Mouse (Mus musculus) gastrocnemius, postnatal 14 days (tissue): Measurements from ENCODE around the gene Mtmr3. TPM values are rescaled to one million over a fixed set of nuclear protein-coding genes. Genes with fewer than 3 reads are reported as not detected.

Source experiments
- DNase-seq: peaks from one replicate; pipeline ENCODE4 v3.0.0; 2021; ENCODE audit warnings: mixed read lengths
- intact Hi-C: fragments of 180-260 bp; cut with DNase I; formaldehyde crosslinking; loops from one replicate; pipeline ENCODE4 v1.15.1; 2025; ENCODE audit warnings: low total_unique reads
- total RNA-seq, 2 experiments: library from RNA; stranded (reverse); gene quantifications; 2 replicates each; pipeline ENCODE4 v1.2.3; 2021

Gene Mtmr3
- total RNA-seq, 2 experiments from 2014 or later, result 35.3 to 36.5 TPM

DNA sequence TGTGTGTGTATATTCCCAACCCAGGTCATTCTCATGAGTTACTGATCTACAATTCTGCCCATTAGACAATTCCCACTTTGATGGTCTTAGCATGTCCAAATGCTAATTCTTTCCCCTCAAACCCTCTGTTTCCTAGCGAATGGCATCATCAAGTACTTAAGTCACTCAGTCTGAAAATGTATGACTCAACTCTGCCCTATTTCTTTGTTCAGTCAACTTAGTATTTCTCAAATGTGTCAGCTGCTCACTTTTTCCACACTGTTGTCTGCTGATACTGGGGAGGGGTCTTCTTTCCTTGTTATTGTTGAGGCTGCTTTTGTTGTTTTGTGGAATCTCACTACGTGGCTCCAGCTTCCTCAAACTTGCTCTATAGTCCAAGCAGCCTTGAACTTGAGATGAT, 156.5 kb downstream of the Mtmr3 start:
- DNase-seq, result no peak

DNA sequence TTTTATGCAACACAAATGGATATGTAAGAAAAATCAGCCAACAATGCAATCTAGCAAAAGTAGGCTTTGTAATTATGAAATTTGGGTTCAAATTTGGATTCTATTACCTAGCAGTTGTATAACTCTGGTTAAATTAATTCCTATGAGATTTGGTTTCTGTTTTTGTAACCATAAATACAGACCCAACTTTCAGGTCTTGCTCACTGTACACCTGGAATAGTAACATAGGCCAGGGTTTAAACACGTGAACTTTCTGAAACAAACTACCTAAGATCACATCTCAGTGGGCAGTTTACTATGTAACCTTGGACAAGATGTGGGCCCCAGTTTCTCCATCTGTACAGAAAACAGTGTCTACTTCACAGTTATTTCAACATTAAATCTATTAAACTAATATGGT, 157.3 kb downstream of the Mtmr3 start:
- intact Hi-C loops, result no loop called here
- DNase-seq, result no peak

More for the DNA sequence above, 156.5 kb downstream of the Mtmr3 start:
- intact Hi-C loops, result no loop called here

DNA sequence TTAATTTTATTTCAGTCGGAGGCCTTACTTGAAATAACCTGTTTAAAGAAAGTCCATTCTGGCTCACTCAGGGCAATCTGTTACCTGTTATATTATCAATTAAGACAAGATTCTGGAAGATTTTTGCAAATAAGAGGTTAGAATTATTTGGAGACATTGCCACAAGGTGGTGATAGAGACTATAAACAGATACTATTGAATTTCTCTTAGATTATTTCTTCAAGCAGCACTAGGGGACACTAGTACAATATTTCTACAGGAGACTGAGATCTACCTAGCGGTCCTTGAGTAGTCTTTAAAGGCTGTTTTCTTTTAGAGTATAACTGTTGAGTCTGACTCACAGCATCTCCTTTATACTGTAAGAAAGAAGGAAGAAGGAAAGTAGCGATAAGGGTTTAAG, 158.0 kb downstream of the Mtmr3 start:
- DNase-seq, result no peak
- intact Hi-C loops, result no loop called here

DNA sequence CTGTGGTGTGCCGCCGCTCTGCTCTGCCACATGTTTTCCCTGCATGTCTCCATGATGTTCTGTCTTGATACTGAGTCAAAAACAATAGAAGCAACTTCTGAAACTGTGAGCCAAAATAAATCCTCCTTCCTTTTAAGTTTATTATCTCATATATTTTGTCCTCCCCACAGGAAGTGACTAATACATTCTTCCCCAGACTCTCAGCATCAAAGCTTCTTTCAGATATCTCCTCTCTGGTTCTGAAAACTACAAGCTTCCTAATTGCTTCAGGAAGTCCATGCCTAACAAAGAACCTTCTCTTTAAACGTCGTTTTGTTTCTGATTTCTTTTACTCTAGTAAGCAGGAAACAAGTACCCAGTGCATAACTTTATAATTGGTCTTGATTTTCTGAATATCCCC, 160.2 kb downstream of the Mtmr3 start:
- intact Hi-C loops, result no loop called here

More for the DNA sequence above, 160.2 kb downstream of the Mtmr3 start:
- DNase-seq, result no peak

Other genes starting within 250 kb of the Mtmr3 start
- gene Hormad2, start 153.8 kb downstream of the Mtmr3 start, total RNA-seq, result not detected
- not detected for gene Gm11032, start 25.2 kb upstream of the Mtmr3 start, total RNA-seq
- 10 to 100 TPM; 13.1 to 13.7 TPM for gene Ascc2, start 42.9 kb upstream of the Mtmr3 start, total RNA-seq
- 100 to 1,000 TPM; 851 to 959 TPM for gene Uqcr10, start 109.5 kb upstream of the Mtmr3 start, total RNA-seq
- 10 to 100 TPM; 14.8 to 15.1 TPM for gene Zmat5, start 109.8 kb upstream of the Mtmr3 start, total RNA-seq
- under 1 TPM; 0.66 to 0.69 TPM for gene Cabp7, start 151.9 kb upstream of the Mtmr3 start, total RNA-seq